Mouse (Mus musculus): ENCODE results near the gene Fam173b.

The Fam173b gene

GRCm38 (mm10) chr15:31636091-31636595, 34.5 kb downstream of the Fam173b start:
- DNase-seq (ENCODE audit: extremely low spot score): no peak

GRCm38 (mm10) chr15:31647225-31647624, 45.6 kb downstream of the Fam173b start:
- no peak for DNase-seq (ENCODE audit: extremely low spot score)

- no peak for DNase-seq (ENCODE audit: extremely low spot score)
These were observed 46.4 kb downstream of the Fam173b start for GRCm38 (mm10) chr15:31647851-31648569.

- DNase-seq (ENCODE audit: extremely low spot score): no peak
These were observed 48.0 kb downstream of the Fam173b start for GRCm38 (mm10) chr15:31649691-31650090.

- DNase-seq (ENCODE audit: extremely low spot score): no peak
These were observed 49.2 kb downstream of the Fam173b start for GRCm38 (mm10) chr15:31650821-31651220.

GRCm38 (mm10) chr15:31660133-31660795, 58.6 kb downstream of the Fam173b start:
- DNase-seq (ENCODE audit: extremely low spot score): no peak

- DNase-seq (ENCODE audit: extremely low spot score): no peak
These were observed 59.2 kb downstream of the Fam173b start for GRCm38 (mm10) chr15:31660844-31661243.

GRCm38 (mm10) chr15:31661802-31662201, 60.1 kb downstream of the Fam173b start:
- no peak for DNase-seq (ENCODE audit: extremely low spot score)

- DNase-seq (ENCODE audit: extremely low spot score): no peak
These were observed 61.4 kb downstream of the Fam173b start for GRCm38 (mm10) chr15:31663074-31663473.

All from embryo, embryonic 9.5 days (tissue).